Mouse (Mus musculus) C2C12 (cell line): ENCODE results near the gene Cisd1.

ENCODE experiments used
- CTCF ChIP-seq: IDR thresholded peaks from one replicate; pipeline ENCODE4 v1.5.1; 2011; ENCODE audit not compliant: control insufficient read depth, insufficient read depth, insufficient read length
- MYOG ChIP-seq: IDR thresholded peaks from one replicate; pipeline ENCODE4 v1.6.1; 2011; ENCODE audit not compliant: control insufficient read depth, insufficient read length; ENCODE audit errors: extremely low read depth
- USF1 ChIP-seq: IDR thresholded peaks from one replicate; pipeline ENCODE4 v1.6.1; 2011; ENCODE audit warnings: low read depth, mild to moderate bottlenecking, control low read depth, moderate library complexity

- TF ChIP-seq CTCF (no peak), MYOG (no peak), USF1 (no peak)
These were observed 12.4 kb downstream of the Cisd1 start for GRCm38 (mm10) chr10:71332376-71332775.
